In genomic region chr19:46075616-46076607, GRCm38 (mm10) we compare ENCODE assay signal across 7 mouse cellular contexts. TPM values are rescaled to one million over a fixed set of nuclear protein-coding genes. Genes with fewer than 3 reads are reported as not detected.
A peak's percentile ranks its signal among the peaks of the same experiment; 100 is the strongest.
DNase-seq lines count a peak whose midpoint lies in the region; ATAC-seq lines count a peak whose summit lies in the region.

Gene Nolc1 (plus strand): TSS chr19:46075863.

- peak; percentile 99 for ATAC-seq in intestine, embryonic 16.5 days
- peak; percentile 95 for ATAC-seq in midbrain, embryonic 11.5 days (ENCODE audit: low FRiP score)

- DNase-seq in adrenal gland, adult 8-10 months: peak; percentile 100
- peak; percentile 99 for DNase-seq in embryo, embryonic 9.5 days (ENCODE audit: extremely low spot score)
- peak; percentile 96 to 98 for DNase-seq in gastrocnemius, postnatal 4 days (ENCODE audit: low spot score in 2 of 2)
- DNase-seq in left cerebral cortex, postnatal 36 days (ENCODE audit: low spot score in 2 of 2): peak; percentile 100
- DNase-seq in midbrain, embryonic 11.5 days (ENCODE audit: low spot score, missing footprints): peak; percentile 100
- peak; percentile 99 for DNase-seq in skeletal muscle tissue, adult 2 months (ENCODE audit: low read depth, low spot score)

- no peaks in the 10 kb centered on the region for H3K27me3 ChIP-seq in intestine, embryonic 16.5 days (replicated peaks; ENCODE audit: control insufficient read depth, insufficient read depth, low read length)
- H3K27me3 ChIP-seq in midbrain, embryonic 11.5 days (ENCODE audit: control insufficient read depth, insufficient read depth, low read length): no peaks in the 10 kb centered on the region

- H3K36me3 ChIP-seq in intestine, embryonic 16.5 days (ENCODE audit: control insufficient read depth, insufficient read depth, low read length): peaks cover 16% of the 10 kb centered on the region
- peaks cover 16% of the 10 kb centered on the region for H3K36me3 ChIP-seq in midbrain, embryonic 11.5 days (ENCODE audit: control insufficient read depth, insufficient read depth, low read length)

- under 1% methylated on average over 66 of the region's 66 CpGs for WGBS in intestine, embryonic 16.5 days
- under 1% methylated on average over 65 of the region's 66 CpGs for WGBS in midbrain, embryonic 11.5 days

- peak within 1 kb of the TSS; percentile 84 for H3K9ac ChIP-seq in intestine, embryonic 16.5 days (ENCODE audit: low read depth, low read length)
- H3K9ac ChIP-seq in midbrain, embryonic 11.5 days (ENCODE audit: low read length): peak within 1 kb of the TSS; percentile 85

- peak within 1 kb of the TSS; percentile 93 for H3K4me3 ChIP-seq in intestine, embryonic 16.5 days (ENCODE audit: low read length)
- H3K4me3 ChIP-seq in midbrain, embryonic 11.5 days (ENCODE audit: low read depth, low read length): peak within 1 kb of the TSS; percentile 86

- H3K27ac ChIP-seq in intestine, embryonic 16.5 days (ENCODE audit: low read length): peak within 1 kb of the TSS; percentile 68
- H3K27ac ChIP-seq in midbrain, embryonic 11.5 days (ENCODE audit: low read depth, low read length): peak within 1 kb of the TSS; percentile 27; the same call in 1 of the 2 replicates

- peaks cover 13% of the 10 kb centered on the region for H3K4me1 ChIP-seq in intestine, embryonic 16.5 days (ENCODE audit: control insufficient read depth, insufficient read depth, low read length)
- peaks cover 12% of the 10 kb centered on the region for H3K4me1 ChIP-seq in midbrain, embryonic 11.5 days (ENCODE audit: control insufficient read depth, insufficient read depth, low read length)

- H3K9me3 ChIP-seq in intestine, embryonic 16.5 days (ENCODE audit: control insufficient read depth, low read length): no peaks in the 10 kb centered on the region
- H3K9me3 ChIP-seq in midbrain, embryonic 11.5 days (ENCODE audit: control insufficient read depth, low read length): no peaks in the 10 kb centered on the region

- peak within 1 kb of the TSS; percentile 69 for H3K4me2 ChIP-seq in intestine, embryonic 16.5 days (ENCODE audit: low read depth, low read length)
- peak within 1 kb of the TSS; percentile 91 for H3K4me2 ChIP-seq in midbrain, embryonic 11.5 days

- intact Hi-C loops in left cerebral cortex, postnatal 36 days (cut with DNase I): no loop called here

RNA-seq across cellular contexts. Expression of gene Nolc1, which starts in this region (rescaled TPM):
- 10 to 100 TPM; 43.3 to 47.8 (median 45.5) TPM for total RNA-seq in adrenal gland, adult 8-10 months (2022)
- total RNA-seq in gastrocnemius, postnatal 4 days (2021): 10 to 100 TPM; 31.6 to 34.3 TPM
- 77.2 and 88.8 TPM in 2 replicates for polyA plus RNA-seq in intestine, embryonic 16.5 days (2015; fragmentation: Nextera tagmentation; extraction: Ambion mirVana)
- total RNA-seq in left cerebral cortex, postnatal 36 days (2021): 10 to 100 TPM; 42.5 to 44.1 TPM
- polyA plus RNA-seq in midbrain, embryonic 11.5 days (2014; fragmentation: Nextera tagmentation; extraction: Ambion mirVana): 115 and 117 TPM in 2 replicates

Comparison
In these comparisons a context has a peak if more than half of its experiments do, and no peak if none do; other contexts are left out.
1. Peak in every context shown above with its lines: DNase-seq, ATAC-seq, H3K4me3 ChIP-seq and H3K27ac ChIP-seq.